Mouse (Mus musculus): Measurements from ENCODE around the gene Cadm1.

- no peak for TF ChIP-seq EP300 (IDR thresholded peaks at IDR 0.05; ENCODE audit: low read depth)
- no peak for TF ChIP-seq CTCF (IDR thresholded peaks at IDR 0.05; ENCODE audit: low read depth)
Measured at GRCm38 (mm10) chr9:47567873-47568272, 37.9 kb downstream of the Cadm1 start.

All from liver, postnatal 0 days (tissue).